ENCODE assay signal across 21 mouse cellular contexts in genomic region chr1:184480571-184481220, GRCm38 (mm10).
DNase-seq lines count a peak whose midpoint lies in the region; ATAC-seq and TF ChIP-seq lines count a peak whose summit lies in the region.
"Had no signal": no experiment of that assay in that cellular context is flagged by ENCODE, and none has a peak within 500 bp of the region (broad histone marks: within the 10 kb centered on the region; RNA-seq: fewer than 3 reads in every experiment).

No protein-coding gene starts in this region.

- H3K9me3 ChIP-seq in stomach, postnatal 0 days (ENCODE audit: control insufficient read depth, low read length) = no peaks in the 10 kb centered on the region
- H3K9me3 ChIP-seq: embryonic facial prominence, embryonic 10.5 days; hindbrain, embryonic 13.5 days; limb, embryonic 10.5 days; neural tube, embryonic 15.5 days; stomach, embryonic 15.5 days had no signal

- DNase-seq in lung, postnatal 36 days = peak; percentile 43
- no peak for DNase-seq in lung, postnatal 25 days (ENCODE audit: low spot score)
- peak; percentile 45 for DNase-seq in splenic B cell, adult 2 months (ENCODE audit: low read depth, low spot score)
- no peak for DNase-seq in gastrocnemius, adult 2 months
- DNase-seq in stomach, postnatal 0 days (ENCODE audit: low spot score) = no peak
- DNase-seq: adrenal gland, postnatal 10 days; cerebellum, adult 18-20 months; cerebellum, postnatal 36 days; heart, postnatal 10 days; kidney, postnatal 14 days had no signal

- no peak for TF ChIP-seq POLR2A in bone marrow, adult 2 months (IDR thresholded peaks at IDR 0.05; ENCODE audit: borderline replicate concordance, control insufficient read depth, low read depth, low read length)

- no peak for TF ChIP-seq EP300 in stomach, postnatal 0 days (optimal IDR thresholded peaks at IDR 0.05)

- H3K27ac ChIP-seq in bone marrow, adult 2 months (ENCODE audit: control insufficient read depth, insufficient read depth, low read depth, low read length, poor library complexity) = peak overlapping the region; percentile 86
- no peak overlapping the region for H3K27ac ChIP-seq in gastrocnemius, adult 2 months
- no peak overlapping the region for H3K27ac ChIP-seq in stomach, postnatal 0 days (replicated peaks)
- H3K27ac ChIP-seq: embryonic facial prominence, embryonic 10.5 days; hindbrain, embryonic 13.5 days; left cerebral cortex, adult 2 months; limb, embryonic 10.5 days; neural tube, embryonic 15.5 days; stomach, embryonic 15.5 days had no signal

- intact Hi-C loops in gastrocnemius, adult 2 months (cut with DNase I) = no loop called here

- H3K4me3 ChIP-seq in bone marrow, adult 2 months (replicated peaks; ENCODE audit: control insufficient read depth, low read depth, low read length) = no peak overlapping the region
- H3K4me3 ChIP-seq in gastrocnemius, adult 2 months = no peak overlapping the region
- no peak overlapping the region for H3K4me3 ChIP-seq in stomach, postnatal 0 days (ENCODE audit: low read depth, low read length)
- H3K4me3 ChIP-seq: embryonic facial prominence, embryonic 10.5 days; erythroblast, embryonic 14.5 days; hindbrain, embryonic 13.5 days; left cerebral cortex, adult 2 months; limb, embryonic 10.5 days; neural tube, embryonic 15.5 days; stomach, embryonic 15.5 days had no signal

- ATAC-seq in megakaryocyte, adult 5-6 weeks (ENCODE audit: poor library complexity, severe bottlenecking) = peak; percentile 69
- no peak for ATAC-seq in stomach, postnatal 0 days (ENCODE audit: low FRiP score, low TSS enrichment)
- ATAC-seq: forebrain, embryonic 16.5 days; intestine, embryonic 16.5 days had no signal

- no peak overlapping the region for H3K9ac ChIP-seq in stomach, postnatal 0 days (ENCODE audit: low read length)
- H3K9ac ChIP-seq: hindbrain, embryonic 13.5 days; neural tube, embryonic 15.5 days; stomach, embryonic 15.5 days had no signal

- no peaks in the 10 kb centered on the region for H3K36me3 ChIP-seq in splenic B cell, adult 2 months (ENCODE audit: control insufficient read depth, insufficient read depth, low read length, poor library complexity, severe bottlenecking)
- H3K36me3 ChIP-seq in stomach, postnatal 0 days (ENCODE audit: control insufficient read depth, insufficient read depth, low read length) = no peaks in the 10 kb centered on the region
- H3K36me3 ChIP-seq: embryonic facial prominence, embryonic 10.5 days; hindbrain, embryonic 13.5 days; limb, embryonic 10.5 days; neural tube, embryonic 15.5 days; stomach, embryonic 15.5 days had no signal

- peaks cover 6% of the 10 kb centered on the region; the same call in 1 of the 2 replicates for H3K4me1 ChIP-seq in bone marrow, adult 2 months (ENCODE audit: control insufficient read depth, insufficient read depth, low read length)
- H3K4me1 ChIP-seq in stomach, postnatal 0 days (replicated peaks; ENCODE audit: control insufficient read depth, insufficient read depth) = no peaks in the 10 kb centered on the region
- H3K4me1 ChIP-seq: embryonic facial prominence, embryonic 10.5 days; hindbrain, embryonic 13.5 days; stomach, embryonic 15.5 days had no signal

- 19% methylated on average over 9 of the region's 9 CpGs for WGBS in bone marrow, adult 2 months
- 85% methylated on average over 9 of the region's 9 CpGs for WGBS in stomach, postnatal 0 days

- H3K27me3 ChIP-seq in splenic B cell, adult 2 months (ENCODE audit: control insufficient read depth, insufficient read depth, low read length, poor library complexity, severe bottlenecking) = 0 out of 2 replicates have a peak, but pooled peaks cover 1% of the 10 kb centered on the region
- no peaks in the 10 kb centered on the region for H3K27me3 ChIP-seq in stomach, postnatal 0 days (ENCODE audit: control insufficient read depth, insufficient read depth, low read length)
- H3K27me3 ChIP-seq: hindbrain, embryonic 13.5 days; stomach, embryonic 15.5 days had no signal

- no peak for TF ChIP-seq CTCF in bone marrow, adult 2 months (IDR thresholded peaks at IDR 0.05; ENCODE audit: control insufficient read depth, insufficient read depth, low read length)
- no peak for TF ChIP-seq CTCF in gastrocnemius, adult 2 months (IDR thresholded peaks at IDR 0.05)
- no peak for TF ChIP-seq CTCF in stomach, postnatal 0 days (IDR thresholded peaks at IDR 0.05; ENCODE audit: low read depth)

- no peak overlapping the region for H3K4me2 ChIP-seq in stomach, postnatal 0 days (replicated peaks; ENCODE audit: low read depth)
- H3K4me2 ChIP-seq: hindbrain, embryonic 13.5 days; neural tube, embryonic 15.5 days; stomach, embryonic 15.5 days had no signal

Comparison
In these comparisons a context has a peak if more than half of its experiments do, and no peak if none do; other contexts are left out.
1. DNase-seq: peak in lung, postnatal 36 days (single experiment) and splenic B cell, adult 2 months (single experiment); none in lung, postnatal 25 days (single experiment), gastrocnemius, adult 2 months (single experiment) and stomach, postnatal 0 days (single experiment).